ENCODE assay signal across 18 mouse cellular contexts in genomic region chr6:31556460-31557100, GRCm38 (mm10).
"Had no signal": no experiment of that assay in that cellular context is flagged by ENCODE, and none has a peak within 500 bp of the region (broad histone marks: within the 10 kb centered on the region; RNA-seq: fewer than 3 reads in every experiment).

No protein-coding gene starts in this region.

- H3K4me1 ChIP-seq: stomach, embryonic 15.5 days had no signal

- H3K27me3 ChIP-seq: neural tube, embryonic 15.5 days; stomach, embryonic 15.5 days had no signal

- H3K9me3 ChIP-seq: limb, embryonic 10.5 days; limb, embryonic 13.5 days; neural tube, embryonic 12.5 days; neural tube, embryonic 15.5 days; stomach, embryonic 15.5 days had no signal

- H3K36me3 ChIP-seq: limb, embryonic 10.5 days; limb, embryonic 13.5 days; neural tube, embryonic 12.5 days; neural tube, embryonic 15.5 days; stomach, embryonic 15.5 days had no signal

- H3K9ac ChIP-seq: limb, embryonic 13.5 days; neural tube, embryonic 12.5 days; neural tube, embryonic 15.5 days; stomach, embryonic 15.5 days had no signal

- DNase-seq: kidney, adult 18-20 months; kidney, postnatal 10 days; kidney, postnatal 36 days; layer of hippocampus, postnatal 36 days; lung, adult 2 months; lung, postnatal 14 days; lung, postnatal 4 days; midbrain, embryonic 14.5 days; right cerebral cortex, adult 18-20 months; right cerebral cortex, postnatal 14 days; right cerebral cortex, postnatal 4 days; thymus, postnatal 25 days had no signal

- H3K27ac ChIP-seq: limb, embryonic 10.5 days; limb, embryonic 13.5 days; neural tube, embryonic 12.5 days; neural tube, embryonic 15.5 days; stomach, embryonic 15.5 days had no signal

- H3K4me2 ChIP-seq: limb, embryonic 13.5 days; midbrain, embryonic 11.5 days; neural tube, embryonic 12.5 days; neural tube, embryonic 15.5 days; stomach, embryonic 15.5 days had no signal

- H3K4me3 ChIP-seq: limb, embryonic 10.5 days; limb, embryonic 13.5 days; neural tube, embryonic 12.5 days; neural tube, embryonic 15.5 days; stomach, embryonic 15.5 days had no signal
